Mouse (Mus musculus) heart, embryonic 14.5 days (tissue): ENCODE data around the gene Kbtbd4. TPM values are rescaled to one million over a fixed set of nuclear protein-coding genes. Genes with fewer than 3 reads are reported as not detected.

ENCODE experiments used
- ATAC-seq: fragments of 200-750 bp; cut with Nextera tagmentation; 2 replicates; pipeline ENCODE4 v1.8.0; 2017; ENCODE audit warnings: low read depth, moderate TSS enrichment; ENCODE audit not compliant: insufficient number of reproducible peaks, insufficient read depth, low FRiP score
- H3K27ac ChIP-seq, 2 experiments: fragments of 200-500 bp in 1 of 2; fragments of 300-500 bp in 1 of 2; sonication (generic) in 1 of 2; replicated peaks in 1 of 2; 2 replicates each; pipeline ENCODE4 v1.5.1; 2012 to 2014; ENCODE audit warnings: low read depth in 2 of 2, low read length in 2 of 2, control low read depth in 1 of 2, mild to moderate bottlenecking in 1 of 2, mixed read lengths in 1 of 2; ENCODE audit not compliant: control insufficient read depth in 1 of 2, insufficient read depth in 1 of 2
- H3K27me3 ChIP-seq: fragments of 300-500 bp; sonication (generic); 2 replicates; pipeline ENCODE4 v1.6.1; 2014; ENCODE audit warnings: mild to moderate bottlenecking, low read length, control low read depth; ENCODE audit not compliant: control insufficient read depth, insufficient read depth
- H3K36me3 ChIP-seq: fragments of 300-500 bp; sonication (generic); 2 replicates; pipeline ENCODE4 v1.6.1; 2014; ENCODE audit warnings: mild to moderate bottlenecking, control low read depth, low read length, mixed read lengths; ENCODE audit not compliant: control insufficient read depth, insufficient read depth
- H3K4me1 ChIP-seq, 2 experiments: fragments of 200-500 bp in 1 of 2; fragments of 300-500 bp in 1 of 2; sonication (generic) in 1 of 2; 2 replicates each; pipeline ENCODE4 v1.6.1; 2012 to 2014; ENCODE audit warnings: low read length in 2 of 2, control low read depth in 1 of 2, mixed read lengths in 1 of 2; ENCODE audit not compliant: control insufficient read depth in 2 of 2, insufficient read depth in 2 of 2
- H3K4me2 ChIP-seq: fragments of 300-500 bp; sonication (generic); 2 replicates; pipeline ENCODE4 v1.6.1; 2014; ENCODE audit warnings: mild to moderate bottlenecking, low read length
- H3K4me3 ChIP-seq, 2 experiments: fragments of 200-500 bp in 1 of 2; fragments of 300-500 bp in 1 of 2; sonication (generic) in 1 of 2; 2 replicates each; pipeline ENCODE4 v1.5.1; 2012 to 2014; ENCODE audit warnings: low read length in 2 of 2, mild to moderate bottlenecking in 2 of 2, control low read depth in 1 of 2, low read depth in 1 of 2, moderate library complexity in 1 of 2; ENCODE audit not compliant: control insufficient read depth in 1 of 2, insufficient read depth in 1 of 2
- H3K9ac ChIP-seq: fragments of 300-500 bp; sonication (generic); 2 replicates; pipeline ENCODE4 v1.6.1; 2014; ENCODE audit warnings: mild to moderate bottlenecking, low read length
- H3K9me3 ChIP-seq: fragments of 300-500 bp; sonication (generic); 2 replicates; pipeline ENCODE4 v1.6.1; 2016; ENCODE audit warnings: low read length, control low read depth; ENCODE audit not compliant: control insufficient read depth
- WGBS: fragments of 180-500 bp; shearing (Covaris S2); extraction: QIAGEN DNeasy Blood & Tissue Kit; methylation state at CpG from one replicate; pipeline ENCODE4 v1.1.7; 2014; 5-methylcytosine and 5-hydroxymethylcytosine counted together
- polyA plus RNA-seq: library from polyadenylated mRNA; unstranded; fragments of >200 nt; fragmentation: Nextera tagmentation; extraction: Ambion mirVana; gene quantifications from 2 replicates; pipeline ENCODE4 v1.2.1, GENCODE M21; 2014

Gene Kbtbd4
- polyA plus RNA-seq, 1 experiment from 2014 or later: 20.6 TPM

DNA sequence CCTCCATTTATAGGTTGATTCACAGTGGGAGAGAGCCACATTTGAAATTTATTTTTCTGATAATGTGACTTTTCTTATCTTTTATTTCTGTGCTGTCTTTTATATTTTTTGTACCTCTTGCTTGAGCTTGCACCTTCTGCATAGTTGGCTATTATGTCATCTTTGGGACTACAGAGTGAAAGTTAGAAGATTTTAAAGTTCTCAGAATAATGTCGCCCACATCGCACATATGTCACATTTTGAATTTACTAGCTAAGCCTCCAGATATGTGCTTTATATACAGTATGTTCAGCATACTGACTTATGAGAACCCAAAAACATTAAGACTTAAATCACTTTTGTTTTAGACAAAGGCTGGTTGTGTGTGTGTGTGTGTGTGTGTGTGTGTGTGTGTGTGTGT is 55.5 kb downstream of the Kbtbd4 start:
- H3K4me3 ChIP-seq: no peak overlapping the region
- no peak overlapping the region for H3K27ac ChIP-seq
- no peak overlapping the region for H3K9ac ChIP-seq
- no peaks in the 10 kb centered on the region for H3K9me3 ChIP-seq
- no peak overlapping the region for H3K4me2 ChIP-seq
- peaks cover 2 to 15% of the 10 kb centered on the region in 2 experiments; a peak in 3 of 4 replicates for H3K4me1 ChIP-seq
- H3K36me3 ChIP-seq: no peaks in the 10 kb centered on the region
- ATAC-seq: no peak
- 95% methylated on average over 2 of the region's 2 CpGs for WGBS
- no peaks in the 10 kb centered on the region for H3K27me3 ChIP-seq

Other genes with a start within 250 kb of the Kbtbd4 start
- 24.0 and 28.5 TPM in 2 replicates for gene Nup160, start 227.5 kb upstream of the Kbtbd4 start, polyA plus RNA-seq
- gene Fnbp4, start 159.4 kb upstream of the Kbtbd4 start, polyA plus RNA-seq: 53.1 and 56.3 TPM in 2 replicates
- gene Agbl2, start 122.0 kb upstream of the Kbtbd4 start, polyA plus RNA-seq: 2.3 and 2.4 TPM in 2 replicates
- 277 and 286 TPM in 2 replicates for gene Mtch2, start 57.6 kb upstream of the Kbtbd4 start, polyA plus RNA-seq
- 19.4 and 22.2 TPM in 2 replicates for gene C1qtnf4, start 18.9 kb upstream of the Kbtbd4 start, polyA plus RNA-seq
- 410 and 423 TPM in 2 replicates for gene Ndufs3, start 87 bp downstream of the Kbtbd4 start, polyA plus RNA-seq
- gene Celf1, start 35.6 kb downstream of the Kbtbd4 start, polyA plus RNA-seq: 76.6 and 79.1 TPM in 2 replicates
- 29.8 and 31.0 TPM in 2 replicates for gene Rapsn, start 130.9 kb downstream of the Kbtbd4 start, polyA plus RNA-seq
- gene Psmc3, start 149.3 kb downstream of the Kbtbd4 start, polyA plus RNA-seq: 275 and 293 TPM in 2 replicates
- 50.6 and 52.0 TPM in 2 replicates for gene Slc39a13, start 165.7 kb downstream of the Kbtbd4 start, polyA plus RNA-seq
- gene Spi1, start 177.7 kb downstream of the Kbtbd4 start, polyA plus RNA-seq: 4.8 and 5.1 TPM in 2 replicates
- 789 and 806 TPM in 2 replicates for gene Mybpc3, start 213.4 kb downstream of the Kbtbd4 start, polyA plus RNA-seq